Mouse (Mus musculus): ENCODE measurements around the gene Cit.

GRCm38 (mm10) chr5:116019371-116019770 is 174.3 kb downstream of the Cit start:
- TF ChIP-seq CTCF (IDR thresholded peaks at IDR 0.05; ENCODE audit: borderline replicate concordance, control insufficient read depth, extremely low read depth, insufficient read depth, low read length, poor library complexity) (no peak), POLR2A (IDR thresholded peaks at IDR 0.05; ENCODE audit: control insufficient read depth, extremely low read depth, insufficient read depth, low read length, poor library complexity) (no peak)
